Mouse (Mus musculus) lung, postnatal 0 days (tissue): Measurements from ENCODE around the gene Cldn7. TPM values are rescaled to one million over a fixed set of nuclear protein-coding genes. Genes with fewer than 3 reads are reported as not detected.
"Not testable (repeated sequence)": the region's sequence is repeated elsewhere in the genome, so short reads cannot be mapped to it uniquely, and the experiment has no call there.

ENCODE experiments used
- ATAC-seq: fragments of 200-750 bp; cut with Nextera tagmentation; 2 replicates; pipeline ENCODE4 v1.8.0; 2017; ENCODE audit warnings: moderate library complexity
- DNase-seq: peaks from one replicate; pipeline ENCODE4 v3.0.0-alpha.2; 2016; ENCODE audit warnings: low spot score
- H3K27ac ChIP-seq: fragments of 300-500 bp; sonication (generic); 2 replicates; pipeline ENCODE4 v1.5.1; 2014; ENCODE audit warnings: antibody characterized with exemption, mild to moderate bottlenecking, low read length, mixed read lengths
- H3K27me3 ChIP-seq: fragments of 300-500 bp; sonication (generic); replicated peaks from 2 replicates; pipeline ENCODE4 v1.6.1; 2014; ENCODE audit warnings: low read length, mixed read lengths; ENCODE audit not compliant: insufficient read depth
- H3K36me3 ChIP-seq: fragments of 300-500 bp; sonication (generic); 2 replicates; pipeline ENCODE4 v1.6.1; 2014; ENCODE audit warnings: low read length, mixed read lengths; ENCODE audit not compliant: insufficient read depth
- H3K4me1 ChIP-seq: fragments of 300-500 bp; sonication (generic); 2 replicates; pipeline ENCODE4 v1.6.1; 2014; ENCODE audit warnings: antibody characterized with exemption, low read depth, low read length, mixed read lengths; ENCODE audit not compliant: insufficient read depth
- H3K4me2 ChIP-seq: fragments of 300-500 bp; sonication (generic); replicated peaks from 2 replicates; pipeline ENCODE4 v1.6.1; 2014; ENCODE audit warnings: low read depth, mild to moderate bottlenecking, low read length, moderate library complexity, mixed read lengths
- H3K4me3 ChIP-seq: fragments of 300-500 bp; sonication (generic); 2 replicates; pipeline ENCODE4 v1.5.1; 2014; ENCODE audit warnings: low read depth, low read length
- H3K9ac ChIP-seq: fragments of 300-500 bp; sonication (generic); replicated peaks from 2 replicates; pipeline ENCODE4 v1.6.1; 2014; ENCODE audit warnings: low read depth, mild to moderate bottlenecking
- H3K9me3 ChIP-seq: fragments of 300-500 bp; sonication (generic); 2 replicates; pipeline ENCODE4 v1.6.1; 2016; ENCODE audit warnings: low read length, mixed read lengths
- CTCF ChIP-seq: IDR thresholded peaks from 2 replicates; pipeline ENCODE4 v1.5.1; 2016; ENCODE audit warnings: antibody characterized with exemption, mild to moderate bottlenecking
- EP300 ChIP-seq: IDR thresholded peaks from 2 replicates; pipeline ENCODE4 v1.6.1; 2016; ENCODE audit warnings: antibody characterized with exemption, mild to moderate bottlenecking, control low read depth
- WGBS: fragments of 180-500 bp; shearing (Covaris S2); extraction: QIAGEN DNeasy Blood & Tissue Kit; methylation state at CpG from one replicate; pipeline ENCODE4 v1.1.7; 2014; 5-methylcytosine and 5-hydroxymethylcytosine counted together
- polyA plus RNA-seq: library from polyadenylated mRNA; unstranded; fragments of >200 nt; fragmentation: Nextera tagmentation; extraction: Ambion mirVana; gene quantifications from 2 replicates; pipeline ENCODE4 v1.2.1, GENCODE M21; 2015

The Cldn7 gene
- polyA plus RNA-seq, 1 experiment from 2014 or later, result 230 TPM

DNA sequence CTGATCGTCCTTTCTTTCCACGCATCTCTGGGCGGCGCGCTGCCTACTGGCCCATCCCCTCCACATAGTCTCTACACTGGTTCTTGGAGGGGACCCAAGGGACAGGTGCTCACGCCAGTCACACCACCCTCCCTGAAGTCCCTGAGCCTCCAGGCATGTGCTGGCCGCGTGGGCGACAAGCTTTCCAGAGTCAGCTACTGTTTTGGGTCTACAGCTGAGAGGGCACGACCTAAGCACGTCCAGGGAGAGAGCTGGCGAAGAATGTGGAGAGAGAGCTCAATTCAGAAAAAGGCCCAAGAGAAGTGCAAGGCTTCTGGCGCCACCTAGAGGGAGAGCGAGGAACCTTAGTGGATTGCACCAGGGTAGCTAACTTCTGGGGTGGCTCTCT, 15.8 kb upstream of the Cldn7 start:
- ATAC-seq (peak; percentile 67), DNase-seq (peak; percentile 96)
- H3K4me2 ChIP-seq, result peak overlapping the region; percentile 60

DNA sequence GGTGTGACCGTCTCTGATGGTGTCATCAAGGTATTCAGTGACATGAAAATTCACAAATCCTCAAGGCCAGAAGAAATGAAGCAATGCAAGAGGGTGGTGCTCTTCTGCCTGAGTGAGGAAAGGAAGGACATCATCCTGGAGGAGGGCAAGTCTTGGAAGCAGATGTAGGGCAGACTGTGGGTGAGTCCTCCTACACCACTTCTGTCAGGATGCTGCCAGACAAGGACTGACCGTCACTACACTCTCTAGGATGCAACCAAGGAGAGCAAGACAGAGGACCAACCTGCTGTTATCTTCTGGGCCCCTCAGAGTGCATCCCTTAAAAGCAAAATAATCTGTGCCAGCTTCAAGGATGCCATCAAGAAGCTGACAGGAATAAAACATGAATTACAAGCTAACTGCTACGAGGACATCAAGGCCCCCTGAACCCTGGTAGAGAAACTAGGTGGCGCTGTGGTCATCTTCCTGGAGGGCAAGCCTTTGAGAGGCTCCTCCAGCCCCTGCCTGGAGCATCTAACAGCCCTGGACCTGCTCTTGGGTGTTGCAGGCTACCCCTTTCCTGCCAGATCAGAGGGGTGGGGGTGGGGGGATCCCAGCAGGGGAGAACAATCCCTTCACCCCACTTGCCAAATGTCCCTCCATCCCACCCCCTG, 13.6 kb upstream of the Cldn7 start:
- no peak overlapping the region for H3K27ac ChIP-seq
- WGBS, result 39% methylated on average over 4 of the region's 4 CpGs
- ATAC-seq (no peak), DNase-seq (peak; percentile 43)
- H3K4me1 ChIP-seq, result no peaks in the 10 kb centered on the region
- H3K27me3 ChIP-seq, result no peaks in the 10 kb centered on the region
- H3K9ac ChIP-seq, result no peak overlapping the region
- TF ChIP-seq CTCF, result peak; percentile 46; the same call in 1 of the 2 replicates
- no peak for TF ChIP-seq EP300
- no peaks in the 10 kb centered on the region for H3K36me3 ChIP-seq
- no peak overlapping the region for H3K4me3 ChIP-seq
- no peaks in the 10 kb centered on the region for H3K9me3 ChIP-seq
- H3K4me2 ChIP-seq, result no peak overlapping the region

More for the DNA sequence above, 15.8 kb upstream of the Cldn7 start:
- Histone ChIP-seq H3K27ac (peak overlapping the region; percentile 2; the same call in 1 of the 2 replicates), H3K9ac (no peak overlapping the region), H3K4me1 (no peaks in the 10 kb centered on the region), H3K36me3 (no peaks in the 10 kb centered on the region), H3K4me3 (peak overlapping the region; percentile 39), H3K27me3 (no peaks in the 10 kb centered on the region), H3K9me3 (no peaks in the 10 kb centered on the region)
- 0% methylated on average over 12 of the region's 14 CpGs for WGBS
- peak; percentile 95 for TF ChIP-seq CTCF
- TF ChIP-seq EP300, result no peak

- ATAC-seq, result no peak
- TF ChIP-seq EP300 (no peak), CTCF (peak; percentile 57)
- WGBS, result 31% methylated on average over 1 of the region's 1 CpGs
Observed at GRCm38 (mm10) chr11:69952274-69952673, 12.3 kb upstream of the Cldn7 start.

DNA sequence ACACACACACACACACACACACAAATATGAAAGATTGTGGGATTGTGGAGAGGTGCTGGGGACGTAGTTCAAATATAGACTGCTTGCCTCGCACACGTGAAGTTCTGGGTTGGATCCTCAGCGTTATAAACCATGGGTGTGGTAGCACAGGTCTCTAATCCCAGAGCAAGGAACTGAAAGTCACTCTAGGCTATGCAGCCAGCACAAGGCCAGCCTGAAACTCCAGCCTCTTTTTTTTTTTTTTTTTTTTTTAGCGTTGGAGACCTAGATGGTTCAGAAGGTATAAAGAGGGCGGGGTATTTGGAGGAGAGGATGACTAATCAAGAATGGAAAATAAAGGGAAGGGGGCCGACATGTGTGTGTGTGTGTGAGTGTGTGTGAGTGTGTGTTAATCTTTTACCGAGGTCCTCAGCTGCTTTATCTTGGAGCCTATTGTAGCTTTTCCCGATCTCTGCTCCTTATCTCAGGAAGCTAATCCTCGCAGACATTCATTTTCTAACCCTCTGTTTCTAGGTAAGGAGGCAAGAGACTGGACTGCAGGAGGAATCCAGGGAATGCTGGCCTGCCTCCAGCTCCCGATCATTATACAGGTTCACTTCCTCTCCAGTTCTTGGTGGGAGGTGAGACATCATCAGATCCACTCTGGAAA, 11.2 kb upstream of the Cldn7 start:
- Histone ChIP-seq H3K4me1 (no peaks in the 10 kb centered on the region), H3K36me3 (no peaks in the 10 kb centered on the region), H3K27ac (no peak overlapping the region), H3K4me3 (no peak overlapping the region), H3K9ac (no peak overlapping the region), H3K9me3 (no peaks in the 10 kb centered on the region), H3K27me3 (no peaks in the 10 kb centered on the region), H3K4me2 (no peak overlapping the region)
- DNase-seq, result no peak
- 27% methylated on average over 11 of the region's 11 CpGs for WGBS
- TF ChIP-seq EP300 (no peak), CTCF (no peak)
- no peak for ATAC-seq

More at GRCm38 (mm10) chr11:69952274-69952673, 12.3 kb upstream of the Cldn7 start:
- no peak overlapping the region for H3K4me3 ChIP-seq
- DNase-seq, result no peak
- H3K9me3 ChIP-seq, result no peaks in the 10 kb centered on the region
- H3K27ac ChIP-seq, result no peak overlapping the region
- H3K4me1 ChIP-seq, result no peaks in the 10 kb centered on the region
- no peak overlapping the region for H3K9ac ChIP-seq
- no peaks in the 10 kb centered on the region for H3K27me3 ChIP-seq
- no peak overlapping the region for H3K4me2 ChIP-seq
- no peaks in the 10 kb centered on the region for H3K36me3 ChIP-seq

- ATAC-seq, H3K4me2 ChIP-seq, H3K4me3 ChIP-seq, H3K36me3 ChIP-seq, H3K9ac ChIP-seq, H3K4me1 ChIP-seq, H3K27me3 ChIP-seq, DNase-seq, H3K27ac ChIP-seq, H3K9me3 ChIP-seq: not testable (repeated sequence)
- 56% methylated on average over 2 of the region's 4 CpGs for WGBS
Observed at GRCm38 (mm10) chr11:69955618-69956017, 9.0 kb upstream of the Cldn7 start.

DNA sequence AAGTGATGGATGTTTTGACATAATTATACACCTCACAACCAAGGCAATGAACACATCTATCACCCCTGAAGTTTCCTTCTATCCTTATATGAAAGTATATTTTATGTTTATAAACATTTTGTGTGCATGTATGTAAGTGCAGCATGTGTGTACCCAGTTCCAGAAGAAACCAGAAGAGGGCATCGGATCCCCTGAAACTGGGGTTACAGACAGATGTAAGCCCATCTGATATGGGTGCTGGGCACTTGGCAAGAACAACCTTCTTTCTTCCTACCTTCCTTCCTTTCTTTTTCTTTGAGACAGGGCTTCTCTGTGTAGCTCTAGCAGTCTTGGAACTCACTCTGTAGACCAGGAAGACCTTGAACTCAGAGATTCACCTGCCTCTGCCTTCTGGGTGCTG, 8.4 kb upstream of the Cldn7 start:
- TF ChIP-seq EP300, result no peak
- TF ChIP-seq CTCF, result peak; percentile 32
- no peak overlapping the region for H3K9ac ChIP-seq
- H3K4me3 ChIP-seq, result no peak overlapping the region
- ATAC-seq, result no peak
- H3K36me3 ChIP-seq, result no peaks in the 10 kb centered on the region
- no peak overlapping the region for H3K4me2 ChIP-seq
- no peaks in the 10 kb centered on the region for H3K4me1 ChIP-seq
- H3K9me3 ChIP-seq, result no peaks in the 10 kb centered on the region
- H3K27ac ChIP-seq, result no peak overlapping the region
- WGBS, result 78% methylated on average over 1 of the region's 1 CpGs
- no peaks in the 10 kb centered on the region for H3K27me3 ChIP-seq
- DNase-seq, result no peak
